Mouse (Mus musculus): ENCODE data around the gene Calm1.
"Not testable (repeated sequence)": the region's sequence is repeated elsewhere in the genome, so short reads cannot be mapped to it uniquely, and the experiment has no call there.

Calm1 gene

GRCm38 (mm10) chr12:100196786-100197185 lies 2.4 kb upstream of the Calm1 start:
- no peak for DNase-seq

GRCm38 (mm10) chr12:100199891-100200644 lies 833 bp downstream of the Calm1 start:
- peak; percentile 67 for DNase-seq

- DNase-seq: peak; percentile 80
These were observed 1.6 kb downstream of the Calm1 start for GRCm38 (mm10) chr12:100200645-100201362.

GRCm38 (mm10) chr12:100201363-100201711 lies 2.1 kb downstream of the Calm1 start:
- no peak for DNase-seq

- DNase-seq: peak; percentile 98
These were observed 2.6 kb downstream of the Calm1 start for GRCm38 (mm10) chr12:100201838-100202237.

- DNase-seq: no peak
These were observed 4.5 kb downstream of the Calm1 start for GRCm38 (mm10) chr12:100203759-100204158.

GRCm38 (mm10) chr12:100205156-100205555 lies 5.9 kb downstream of the Calm1 start:
- no peak for DNase-seq

- no peak for DNase-seq
These were observed 7.3 kb downstream of the Calm1 start for GRCm38 (mm10) chr12:100206521-100206920.

- DNase-seq: no peak
These were observed 7.7 kb downstream of the Calm1 start for GRCm38 (mm10) chr12:100206926-100207325.

GRCm38 (mm10) chr12:100209701-100210478 lies 10.7 kb downstream of the Calm1 start:
- DNase-seq: no peak

GRCm38 (mm10) chr12:100210973-100211372 lies 11.7 kb downstream of the Calm1 start:
- no peak for DNase-seq

GRCm38 (mm10) chr12:100211453-100212185 lies 12.4 kb downstream of the Calm1 start:
- no peak for DNase-seq

- no peak for DNase-seq
These were observed 13.2 kb downstream of the Calm1 start for GRCm38 (mm10) chr12:100212397-100212796.

GRCm38 (mm10) chr12:100213162-100213561 lies 13.9 kb downstream of the Calm1 start:
- no peak for DNase-seq

GRCm38 (mm10) chr12:100214156-100214555 lies 14.9 kb downstream of the Calm1 start:
- DNase-seq: no peak

GRCm38 (mm10) chr12:100214738-100215137 lies 15.5 kb downstream of the Calm1 start:
- DNase-seq: peak; percentile 68

GRCm38 (mm10) chr12:100217087-100217486 lies 17.9 kb downstream of the Calm1 start:
- DNase-seq: not testable (repeated sequence)

GRCm38 (mm10) chr12:100220012-100220411 lies 20.8 kb downstream of the Calm1 start:
- no peak for DNase-seq

GRCm38 (mm10) chr12:100221608-100222321 lies 22.5 kb downstream of the Calm1 start:
- DNase-seq: no peak

GRCm38 (mm10) chr12:100222322-100222993 lies 23.2 kb downstream of the Calm1 start:
- no peak for DNase-seq

- DNase-seq: no peak
These were observed 24.3 kb downstream of the Calm1 start for GRCm38 (mm10) chr12:100223531-100223930.

GRCm38 (mm10) chr12:100225196-100225595 lies 26.0 kb downstream of the Calm1 start:
- DNase-seq: no peak

Data from cerebellum, adult 9-10 months (tissue).